Mouse (Mus musculus): Measurements from ENCODE around the gene Olfr56. TPM values are rescaled to one million over a fixed set of nuclear protein-coding genes. Genes with fewer than 3 reads are reported as not detected.
"Not testable (repeated sequence)": the region's sequence is repeated elsewhere in the genome, so short reads cannot be mapped to it uniquely, and the experiment has no call there.

Gene Olfr56
- total RNA-seq, 2 experiments from 2014 or later, result not detected

DNA sequence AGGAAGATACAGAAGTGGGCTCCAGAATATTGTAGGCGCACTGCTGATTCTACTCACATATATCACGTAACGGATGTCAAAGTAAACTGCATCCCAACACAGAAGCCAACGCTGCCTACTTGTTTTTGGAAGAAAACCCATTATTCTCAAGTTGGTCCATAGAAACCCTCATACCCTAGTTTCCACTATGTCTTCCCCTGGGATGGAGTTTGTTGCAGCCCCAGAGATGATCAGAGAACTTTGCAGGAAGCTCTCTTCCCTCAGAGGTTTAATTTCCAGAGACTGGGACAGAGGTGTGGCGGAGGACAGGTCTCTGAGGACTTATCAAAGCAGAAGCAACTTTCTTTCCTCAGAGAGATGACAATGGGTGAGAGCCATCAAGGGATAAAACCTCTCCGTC is 163.3 kb downstream of the Olfr56 start, which contains the start of gene Olfr1395:
TSS of gene Olfr1395 (plus strand) at position 301 of the 400 bp plus-strand sequence.
- intact Hi-C loops (cut with DNase I), result no loop called here
- no peak for DNase-seq

DNA sequence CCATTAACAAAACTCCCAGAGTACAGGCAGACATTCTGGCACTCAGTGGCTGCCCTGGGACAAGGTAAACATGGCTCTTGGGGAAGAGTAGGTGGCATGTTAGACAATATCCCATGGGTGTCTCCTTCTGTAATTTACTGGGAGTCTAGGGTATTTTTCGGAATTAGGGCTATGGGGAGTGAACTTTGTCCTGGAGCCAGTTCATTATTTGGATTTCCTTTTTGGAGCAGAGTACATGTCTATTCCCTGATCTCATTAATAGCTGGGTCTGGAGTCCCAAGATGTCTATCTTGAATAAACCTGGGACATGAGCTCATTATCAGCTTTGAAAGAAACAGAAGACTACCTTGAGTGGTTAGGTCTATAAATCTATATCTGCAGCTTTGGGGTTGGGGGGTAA is 175.4 kb downstream of the Olfr56 start, which contains the start of gene Olfr1394:
TSS of gene Olfr1394 (plus strand) at position 301 of the 400 bp plus-strand sequence.
- intact Hi-C loops (cut with DNase I), result no loop called here

DNA sequence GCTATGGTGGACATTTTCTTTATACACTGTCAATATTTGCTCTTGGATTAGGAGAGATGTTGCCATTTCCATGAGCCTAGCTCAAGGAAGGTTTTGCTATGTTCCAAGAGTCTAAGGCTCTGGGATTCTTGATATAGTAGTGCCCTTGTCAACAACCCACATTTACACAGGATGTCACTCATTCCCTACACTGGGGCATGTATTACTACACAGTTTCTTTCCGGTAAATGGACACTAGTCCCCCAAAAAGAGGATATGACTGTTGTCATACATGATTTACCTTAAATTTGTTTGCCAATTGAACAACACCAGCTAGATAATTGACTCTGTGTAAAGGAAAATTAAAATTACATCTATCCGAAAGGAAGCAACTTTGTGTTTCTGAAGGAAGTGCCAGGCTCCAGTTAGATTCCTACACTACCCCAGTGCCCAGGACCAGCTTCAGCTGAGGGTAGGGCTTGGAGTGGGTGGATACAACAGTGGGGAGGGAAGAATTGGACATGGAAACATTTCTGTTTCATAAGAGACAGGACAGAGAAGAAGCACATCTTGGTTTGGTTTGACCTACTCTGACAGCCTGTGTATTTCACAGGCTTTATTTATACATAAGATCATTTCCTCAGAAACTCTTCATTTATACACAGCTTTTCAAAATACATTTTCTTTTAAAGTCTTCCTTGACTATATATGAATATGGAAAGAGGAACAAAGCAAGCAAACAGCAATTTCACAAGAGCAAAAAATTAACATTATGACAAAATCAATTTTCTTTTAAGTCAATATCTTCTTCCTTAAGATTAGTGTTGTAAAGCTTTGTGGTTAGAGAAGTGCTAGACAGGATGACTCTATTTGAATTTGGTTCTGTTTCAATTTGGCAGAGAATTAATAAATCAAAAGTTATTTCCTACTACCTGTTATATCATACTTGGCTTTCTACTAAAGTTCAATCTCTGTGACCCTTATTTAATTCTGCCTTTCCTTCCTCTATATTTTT is 178.4 kb downstream of the Olfr56 start:
- intact Hi-C loops (cut with DNase I), result no loop called here
- DNase-seq, result no peak

More for the DNA sequence above, 175.4 kb downstream of the Olfr56 start, which contains the start of gene Olfr1394:
- DNase-seq, result no peak

DNA sequence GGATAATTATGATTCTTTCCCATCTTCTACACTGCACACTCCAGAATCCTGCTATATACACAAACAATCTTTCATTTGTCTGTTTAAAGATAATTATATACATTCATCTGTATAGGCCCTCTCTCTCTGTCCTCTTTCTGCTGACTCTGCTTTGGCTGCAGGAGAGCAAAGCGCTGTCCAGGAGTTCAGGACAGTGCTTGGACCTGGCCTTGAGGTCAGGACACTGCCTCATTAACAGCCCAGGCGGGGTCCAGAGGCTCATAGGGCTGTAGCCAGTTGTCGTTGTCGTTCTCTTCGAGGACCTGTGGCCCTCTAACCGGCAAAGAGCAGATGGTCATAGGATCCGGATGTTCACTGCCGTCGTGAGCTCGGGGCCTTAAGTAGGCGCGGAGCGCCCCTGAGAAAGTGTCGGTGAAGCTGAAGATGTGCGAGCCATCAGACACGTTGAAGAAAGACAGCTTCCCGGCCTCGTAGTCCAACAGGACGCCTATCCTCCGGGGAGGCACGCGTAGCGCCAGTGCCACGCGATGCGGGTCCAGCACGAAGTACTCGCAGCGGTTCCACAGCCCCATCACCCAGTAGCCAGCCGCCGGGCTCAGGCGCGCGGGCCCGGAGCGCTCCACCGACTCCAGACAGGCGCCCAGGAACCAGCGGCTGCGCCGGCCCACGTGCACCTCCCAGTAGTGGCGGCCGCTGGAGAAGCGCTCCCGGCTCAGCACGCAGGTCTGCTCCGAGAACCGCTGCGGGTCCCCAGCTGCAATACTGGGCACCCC is 190.3 kb downstream of the Olfr56 start:
- intact Hi-C loops (cut with DNase I), result no loop called here
- DNase-seq, result no peak

DNA sequence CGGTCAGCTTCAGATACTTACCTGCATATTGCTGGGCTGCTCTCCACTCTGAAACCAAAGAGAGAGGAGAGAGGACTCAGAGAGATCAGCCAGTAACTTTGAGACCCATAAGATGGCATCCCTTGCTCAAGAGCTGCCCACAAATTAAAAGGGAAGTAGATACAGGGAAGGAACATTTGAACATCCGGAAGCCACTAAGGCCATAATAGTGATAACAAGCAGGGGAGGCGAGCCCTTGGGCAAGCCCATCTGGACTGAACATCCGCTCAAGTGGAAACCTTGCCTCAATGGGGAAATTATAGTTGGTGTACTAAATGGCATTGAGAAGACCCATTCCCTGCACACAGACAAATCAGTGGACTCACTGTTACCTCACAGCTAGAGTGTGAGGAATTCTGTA is 191.9 kb downstream of the Olfr56 start:
- intact Hi-C loops (cut with DNase I), result no loop called here
- DNase-seq, result no peak

DNA sequence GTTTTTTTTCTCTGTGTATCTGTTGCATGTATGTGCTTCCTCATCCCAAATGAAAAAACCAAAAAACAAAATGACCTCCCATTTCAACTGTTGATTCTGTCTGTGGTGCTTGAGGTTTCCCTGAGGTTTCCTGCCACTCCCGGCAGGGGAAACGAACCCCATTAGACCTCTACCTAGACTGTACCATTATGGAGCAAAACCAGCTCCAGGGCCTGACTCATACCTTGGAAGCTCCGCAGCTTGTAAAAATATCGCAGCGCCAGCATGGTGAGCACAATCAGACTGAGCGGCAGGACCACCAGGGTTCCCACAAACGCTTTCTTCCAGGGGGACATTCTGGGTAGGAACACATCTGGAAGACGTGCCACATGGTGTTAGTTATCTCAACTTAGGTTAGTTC is 196.7 kb downstream of the Olfr56 start:
- intact Hi-C loops (cut with DNase I), result no loop called here
- DNase-seq, result no peak

DNA sequence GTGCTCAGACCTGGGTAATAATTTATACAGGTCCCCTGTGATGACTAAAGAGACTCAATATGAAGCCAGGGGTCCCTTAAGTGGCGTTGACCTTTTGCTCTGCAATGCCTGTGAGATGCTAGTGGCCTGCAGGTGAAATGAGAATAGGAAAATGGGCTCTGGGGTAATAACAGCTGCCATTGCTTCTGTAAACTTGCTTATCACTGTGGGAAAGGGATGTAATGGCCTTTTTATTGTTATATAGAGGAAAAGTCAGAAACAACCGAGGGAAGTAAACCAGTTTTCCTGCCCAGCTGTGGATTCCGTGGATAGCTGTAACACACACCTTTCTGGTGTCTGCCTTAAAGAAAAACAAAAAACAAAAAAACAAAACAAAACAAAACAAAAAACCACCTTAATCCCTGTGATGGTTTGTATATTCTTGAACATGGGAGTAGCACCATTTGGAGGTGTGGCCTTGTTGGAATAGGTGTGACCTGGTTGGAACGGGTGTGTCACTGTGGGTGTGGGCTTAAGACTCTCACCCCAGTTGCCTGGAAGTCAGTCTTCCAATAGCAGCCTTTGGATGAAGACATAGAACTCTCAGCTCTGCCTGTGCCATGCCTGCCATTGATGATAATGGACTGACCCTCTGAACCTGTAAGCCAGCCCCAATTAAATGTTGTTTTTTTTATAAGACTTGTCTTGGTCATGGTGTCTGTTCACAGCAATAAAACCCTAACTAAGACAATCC is 197.5 kb downstream of the Olfr56 start:
- intact Hi-C loops (cut with DNase I); DNase-seq: not testable (repeated sequence)

DNA sequence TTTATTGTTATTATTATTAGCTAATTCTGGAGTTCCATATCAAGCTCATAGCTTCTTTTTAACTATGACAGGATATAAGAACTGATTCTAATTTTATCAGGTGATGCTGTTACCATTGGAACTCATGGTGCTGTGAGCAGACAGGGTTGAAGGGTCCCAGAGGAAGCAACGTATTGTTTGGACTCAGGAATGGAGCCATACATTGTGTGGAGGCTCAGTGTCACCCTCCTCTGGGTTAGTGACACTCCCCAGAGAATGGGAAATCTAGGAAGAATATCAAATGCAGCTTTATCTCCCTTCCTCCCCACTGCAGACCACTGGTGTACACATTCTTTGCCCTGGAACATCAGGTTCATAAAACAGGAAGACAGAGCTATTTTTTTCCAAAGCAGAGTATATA is 204.5 kb downstream of the Olfr56 start:
- intact Hi-C loops (cut with DNase I), result no loop called here
- DNase-seq, result no peak

Other genes with a start within 250 kb of the Olfr56 start
- gene Rack1, start 178.6 kb upstream of the Olfr56 start, total RNA-seq (2021), result 100 to 1,000 TPM; 299 to 361 TPM
- gene Trim41, start 161.5 kb upstream of the Olfr56 start, total RNA-seq (2021), result 10 to 100 TPM; 17.2 to 22.6 TPM
- 10 to 100 TPM; 48.2 to 49.7 TPM for gene Trim7, start 152.7 kb upstream of the Olfr56 start, total RNA-seq (2021)
- under 1 TPM; 0.61 to 0.91 TPM for gene Gm12184, start 152.2 kb upstream of the Olfr56 start, total RNA-seq (2021)
- gene Irgm1, start 107.2 kb upstream of the Olfr56 start, total RNA-seq (2021), result 10 to 100 TPM in 1 of 2 experiments, 1 to 10 TPM in 1; 8.7 to 11.3 TPM
- under 1 TPM; 0.25 to 0.28 TPM for gene Gm5431, start 76.7 kb upstream of the Olfr56 start, total RNA-seq (2021)
- under 1 TPM; 0.41 to 0.44 TPM for gene Psme2b, start 32.7 kb upstream of the Olfr56 start, total RNA-seq (2021)
- 1 to 10 TPM; 1.2 TPM for gene 9930111J21Rik1, start 509 bp downstream of the Olfr56 start, total RNA-seq (2021)
- gene Gm12185, start 13.3 kb downstream of the Olfr56 start, total RNA-seq (2021), result under 1 TPM; 0.26 to 0.27 TPM
- gene Tgtp1, start 15.3 kb downstream of the Olfr56 start, total RNA-seq (2021), result 1 to 10 TPM in 1 of 2 experiments, under 1 TPM in 1; 0.33 to 1.2 TPM
- 1 to 10 TPM; 1.6 to 1.7 TPM for gene 9930111J21Rik2, start 72.4 kb downstream of the Olfr56 start, total RNA-seq (2021)
- gene Tgtp2, start 85.3 kb downstream of the Olfr56 start, total RNA-seq (2021), result 1 to 10 TPM in 1 of 2 experiments, under 1 TPM in 1; 0.33 to 1.1 TPM
- under 1 TPM; 0.59 to 0.64 TPM for gene Ifi47, start 97.7 kb downstream of the Olfr56 start, total RNA-seq (2021)
- gene Olfr1396, start 136.0 kb downstream of the Olfr56 start, total RNA-seq (2021), result not detected
- not detected for gene Olfr1395, start 163.4 kb downstream of the Olfr56 start, total RNA-seq (2021)
- not detected for gene Olfr1394, start 175.5 kb downstream of the Olfr56 start, total RNA-seq (2021)
- 1 to 10 TPM; 2.1 to 4.3 TPM for gene Btnl9, start 208.3 kb downstream of the Olfr56 start, total RNA-seq (2021)
- 10 to 100 TPM; 17.2 to 20.9 TPM for gene Zfp62, start 224.4 kb downstream of the Olfr56 start, total RNA-seq (2021)

All from gastrocnemius, postnatal 36 days (tissue).